Comparison of ENCODE assay signal across 1 mouse cellular context in the genomic region with DNA sequence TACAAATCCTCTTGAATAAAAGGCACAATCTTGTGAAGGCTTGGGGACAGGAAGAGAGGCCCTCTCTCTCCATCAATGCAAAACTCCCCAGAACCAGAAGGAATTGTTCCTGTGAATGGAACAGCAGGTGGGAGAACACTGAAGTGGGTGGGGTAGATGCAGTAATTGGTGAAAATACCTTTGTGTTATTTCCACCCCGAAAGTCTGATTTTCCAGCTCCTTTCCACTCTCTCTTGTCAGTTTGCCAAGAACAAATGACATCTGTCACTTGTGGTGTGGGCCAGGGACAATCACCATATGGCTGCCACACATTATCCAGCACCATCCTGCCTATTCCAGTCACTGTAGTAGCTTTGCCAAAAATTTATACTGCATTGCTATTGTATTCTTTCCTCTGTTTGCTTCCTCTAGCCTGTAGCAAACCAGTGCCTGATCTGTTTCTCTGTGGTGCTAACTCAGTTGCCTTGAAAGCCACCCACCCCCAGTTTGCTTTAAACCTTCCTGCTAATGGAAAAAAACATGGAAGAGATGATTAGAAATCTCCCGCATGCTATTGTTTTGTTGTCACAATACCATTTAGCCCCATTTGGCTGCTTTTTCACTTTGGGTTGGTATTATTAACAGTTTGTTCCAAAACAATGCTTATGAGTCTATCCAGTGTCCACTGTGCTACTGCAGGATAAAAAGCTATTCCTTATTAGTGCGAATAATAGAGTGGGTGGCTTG.
TF ChIP-seq lines count a peak whose summit lies in the region.

No protein-coding gene starts in this region.

TF ChIP-seq in CH12.LX, 34 proteins besides CTCF, POLR2A, EP300 and RAD21:
- TF ChIP-seq GABPA (IDR thresholded peaks at IDR 0.05; ENCODE audit: insufficient replicate concordance, low read depth, low read length) (no peak), JUN (IDR thresholded peaks at IDR 0.05; ENCODE audit: insufficient read depth, low read depth, low read length) (no peak), IRF4 (IDR thresholded peaks at IDR 0.05; ENCODE audit: low read depth, low read length) (no peak), NRF1 (IDR thresholded peaks at IDR 0.05; ENCODE audit: low read depth, low read length) (no peak), ELF1 (IDR thresholded peaks at IDR 0.05; ENCODE audit: low read depth, low read length) (no peak), JUND (conservative IDR thresholded peaks at IDR 0.05; ENCODE audit: low read depth, low read length) (no peak), USF1 (IDR thresholded peaks at IDR 0.05; ENCODE audit: low read depth, low read length) (no peak), MXI1 (IDR thresholded peaks at IDR 0.05; ENCODE audit: low read depth, low read length) (no peak), SIN3A (IDR thresholded peaks at IDR 0.05; ENCODE audit: low read length) (no peak), MAFK (IDR thresholded peaks at IDR 0.05; ENCODE audit: insufficient replicate concordance, low read length) (no peak)
TF ChIP-seq in CH12.LX: peak in this region for 0.
